Mouse (Mus musculus) layer of hippocampus, adult 18-20 months (tissue): ENCODE data around the gene Gm49405. TPM values are rescaled to one million over a fixed set of nuclear protein-coding genes. Genes with fewer than 3 reads are reported as not detected.
"Not testable (repeated sequence)": the region's sequence is repeated elsewhere in the genome, so short reads cannot be mapped to it uniquely, and the experiment has no call there.

Experiments
- DNase-seq, 2 experiments: peaks; one replicate each; pipeline ENCODE4 v3.0.0; 2022; ENCODE audit warnings: low spot score in 2 of 2
- long read RNA-seq: library from polyadenylated mRNA; stranded (forward); transcript quantifications from one replicate; pipeline ENCODE4 v2.0.0, GENCODE M21; 2021
- total RNA-seq, 2 experiments: library from RNA; stranded (reverse); gene quantifications; 2 replicates each; pipeline ENCODE4 v1.2.3; 2021

Gm49405 gene
- total RNA-seq, result 1 to 10 TPM in 1 of 2 experiments, under 1 TPM in 1; 0.97 to 1.3 TPM
- long read RNA-seq, partial matches to known transcripts, result 0 of 1 reads
- long read RNA-seq, other reads (novel, unspliced or antisense), result 1 of 1 reads

DNA sequence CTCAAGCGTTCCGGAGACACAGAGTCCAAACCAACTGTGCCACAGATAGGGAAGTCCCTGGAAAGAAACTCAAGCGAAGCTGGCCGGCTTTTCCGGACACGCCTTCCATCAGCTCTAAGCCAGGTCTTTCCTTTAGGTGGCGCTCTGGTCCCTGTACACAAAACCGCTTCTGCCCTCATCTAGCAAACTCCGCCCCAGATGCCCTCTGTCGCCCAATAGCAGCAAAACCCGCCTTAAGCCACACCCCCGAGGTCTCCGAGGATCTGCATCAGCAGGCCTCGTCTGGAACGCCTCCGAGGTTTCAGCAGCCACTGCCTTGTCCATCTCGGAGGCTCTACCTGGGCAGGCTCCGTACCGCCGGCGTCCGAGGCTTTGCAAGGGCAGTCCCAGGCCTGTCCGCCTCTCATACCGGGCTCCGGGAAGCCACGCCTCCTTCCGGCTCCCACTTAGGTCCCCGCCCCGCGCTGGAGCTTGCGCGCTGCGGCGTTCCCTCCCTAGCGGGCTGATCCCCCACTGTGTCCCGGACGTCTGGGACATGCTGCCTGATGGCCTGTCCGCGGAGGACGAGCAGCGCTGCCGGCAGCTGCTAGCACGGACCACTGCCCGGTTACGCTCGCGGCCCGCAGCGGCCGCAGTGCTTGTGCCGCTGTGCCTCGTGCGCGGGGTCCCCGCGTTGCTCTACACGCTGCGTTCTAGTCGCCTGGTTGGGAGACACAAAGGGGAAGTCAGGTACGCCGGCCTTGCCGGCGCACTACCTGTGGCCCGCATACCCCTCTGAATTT lies at the start of gene Gm49405, which contains the start of gene Nudt8:
Gene Gm49405 (plus strand): TSS at position 508 of the 782 bp plus-strand sequence.
Gene Nudt8 (plus strand): TSS at position 462 of the 782 bp plus-strand sequence.
- DNase-seq, result peak; percentile 94 to 97

DNA sequence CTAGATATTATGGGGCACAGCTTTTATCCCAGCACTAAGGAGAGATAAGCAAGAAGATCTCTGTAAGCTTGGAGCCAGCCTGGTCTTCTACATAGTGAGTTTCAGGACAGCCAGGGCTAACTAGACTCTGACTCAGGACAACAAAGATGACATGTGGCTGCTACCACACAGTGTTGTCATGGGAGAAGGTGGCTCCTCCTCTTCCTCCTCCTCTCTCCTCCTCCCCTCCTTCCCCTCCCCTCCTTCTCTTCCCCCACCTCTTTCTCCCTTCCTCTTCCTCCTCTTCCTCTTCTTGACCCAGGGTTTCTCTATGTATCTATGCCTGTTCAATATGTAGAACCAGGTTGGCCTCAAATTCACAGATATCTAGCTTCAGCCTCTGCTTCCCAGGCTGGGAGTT lies 49.0 kb upstream of the Gm49405 start:
- DNase-seq, result no peak

DNA sequence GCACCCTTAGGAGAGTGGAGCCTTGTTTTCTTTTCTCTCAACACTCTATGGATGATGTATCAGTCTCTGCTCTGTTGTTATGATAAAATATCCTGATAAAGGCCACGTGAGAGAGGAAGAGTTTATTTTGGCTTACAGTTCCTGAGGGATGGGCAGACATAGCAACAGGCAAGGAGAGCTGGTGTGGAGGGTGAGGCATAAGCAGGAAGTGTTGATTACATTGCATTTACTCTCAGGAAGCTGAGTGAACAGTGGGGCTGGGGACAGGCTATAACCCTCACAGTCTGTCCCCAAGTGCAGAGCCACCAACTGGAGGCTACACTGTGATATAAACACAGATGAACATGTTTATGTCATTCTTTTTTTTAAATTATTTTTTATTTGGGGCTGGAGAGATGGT lies 48.3 kb upstream of the Gm49405 start:
- DNase-seq, result no peak

DNA sequence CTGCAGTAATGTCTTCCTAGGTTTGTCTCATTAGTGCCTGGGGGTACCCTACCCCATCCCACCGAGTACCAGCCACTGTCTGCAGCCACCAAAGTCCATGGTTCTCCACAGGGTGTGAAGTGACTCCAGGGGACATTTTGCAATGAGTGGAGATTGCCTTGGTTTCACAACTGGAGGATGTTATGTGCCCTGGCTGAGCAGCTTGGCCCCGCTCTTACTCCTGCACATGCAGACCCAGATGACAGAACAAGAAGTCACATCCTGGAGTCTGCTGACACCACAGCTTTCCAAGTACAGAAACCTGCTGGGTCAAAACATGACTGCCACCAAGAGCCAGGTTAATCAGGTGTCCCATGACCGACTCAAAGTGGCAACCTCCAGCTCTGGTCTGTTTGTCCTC lies 45.4 kb upstream of the Gm49405 start:
- DNase-seq, result no peak

DNA sequence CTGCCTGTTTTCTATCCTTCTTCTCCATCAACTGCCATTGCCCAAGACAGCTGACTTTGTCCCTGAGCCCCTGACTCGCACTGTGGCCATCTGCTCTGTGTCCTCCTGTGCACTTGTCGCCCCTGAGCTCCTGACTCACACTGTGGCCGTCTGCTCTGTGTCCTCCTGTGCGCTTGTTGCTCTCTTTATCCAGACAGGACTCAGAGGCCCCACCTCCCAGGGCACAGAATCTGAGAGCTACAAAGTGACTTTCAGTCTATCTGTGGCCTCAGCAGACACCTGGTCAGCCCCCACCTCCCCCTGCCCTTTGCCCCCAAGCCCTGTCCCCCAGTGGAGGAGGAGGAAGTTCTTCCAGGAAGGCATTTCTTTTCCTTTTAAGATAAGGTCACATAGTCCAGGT lies 44.6 kb upstream of the Gm49405 start:
- DNase-seq, result no peak

DNA sequence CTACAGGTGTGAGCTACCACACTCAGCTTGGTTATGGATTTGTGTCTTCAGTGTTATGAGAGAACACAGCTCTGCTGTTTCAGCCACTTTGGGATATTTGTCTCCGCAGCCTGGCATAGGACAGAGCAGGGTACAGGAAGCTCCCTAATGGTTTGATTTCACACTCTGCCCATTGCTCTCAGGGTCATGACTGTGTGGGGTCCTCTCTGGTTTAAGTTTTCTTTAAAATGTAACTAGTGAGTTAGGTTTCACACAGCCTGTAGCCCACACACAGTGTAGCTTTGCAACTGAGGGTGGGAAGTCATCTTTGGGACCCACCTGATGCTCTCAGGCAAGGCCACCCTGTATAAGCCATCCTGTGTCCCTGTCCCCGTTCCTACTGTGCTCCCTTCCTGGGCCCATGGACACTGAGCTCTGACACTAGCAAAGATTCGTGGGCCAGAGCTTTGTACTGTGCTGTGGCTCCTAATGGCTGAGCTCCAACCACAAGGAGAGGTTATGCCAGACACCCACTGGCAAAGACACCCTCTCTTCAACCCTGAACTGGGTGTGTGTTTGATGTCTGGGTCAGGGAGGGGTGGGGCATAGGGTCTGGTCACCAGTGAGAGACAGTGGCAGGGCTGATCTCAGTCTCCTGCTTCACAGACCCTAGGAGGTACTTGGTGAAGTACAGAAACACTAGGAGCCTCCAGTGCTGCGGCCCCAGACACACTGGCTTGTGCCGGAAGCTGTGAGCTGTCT lies 43.0 kb upstream of the Gm49405 start:
- DNase-seq, result not testable (repeated sequence)

DNA sequence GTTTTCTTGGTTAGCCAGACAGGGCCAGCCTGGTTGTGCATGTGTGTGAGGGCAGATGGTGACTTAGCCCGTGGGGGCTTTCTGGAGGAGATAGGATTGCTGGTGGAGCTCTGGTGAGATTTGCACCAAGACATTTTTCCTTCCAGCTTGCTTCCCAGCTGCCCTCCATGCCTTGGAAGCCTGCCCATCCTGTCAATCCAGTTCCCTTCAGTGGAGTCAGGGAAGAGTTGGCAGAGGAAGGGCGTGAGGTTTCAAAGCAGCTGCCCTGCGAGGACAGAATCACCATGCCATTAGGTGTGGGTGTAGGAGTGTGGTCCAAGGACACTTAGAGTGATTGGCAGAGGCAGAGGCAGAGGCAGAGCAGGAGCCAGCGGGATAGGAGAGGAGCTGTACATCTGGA lies 42.0 kb upstream of the Gm49405 start, which contains the start of gene Aldh3b3:
Gene Aldh3b3 (plus strand): TSS at position 176 of the 400 bp plus-strand sequence.
- peak in 1 of 2 experiments; percentile 19 for DNase-seq

DNA sequence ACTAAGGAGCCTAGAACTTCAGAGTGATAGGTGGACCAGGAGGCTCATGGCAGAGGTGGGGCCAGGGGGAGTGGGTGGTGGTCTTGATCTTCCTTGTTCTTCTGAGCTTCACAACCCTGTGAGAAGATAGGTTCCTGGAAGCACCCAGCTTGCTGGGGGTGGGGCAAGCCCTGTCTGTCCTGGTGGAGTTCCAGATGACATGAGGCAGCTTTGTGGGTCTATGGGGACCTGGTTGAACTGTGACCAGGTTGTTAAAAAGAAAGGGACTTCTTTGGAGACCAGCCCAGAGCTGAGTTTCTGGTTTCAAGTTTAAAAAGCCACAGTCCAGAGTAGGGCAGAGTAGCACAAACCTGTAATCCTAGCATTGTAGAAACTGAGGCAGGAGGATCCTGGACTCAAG lies 41.4 kb upstream of the Gm49405 start:
- DNase-seq, result no peak

DNA sequence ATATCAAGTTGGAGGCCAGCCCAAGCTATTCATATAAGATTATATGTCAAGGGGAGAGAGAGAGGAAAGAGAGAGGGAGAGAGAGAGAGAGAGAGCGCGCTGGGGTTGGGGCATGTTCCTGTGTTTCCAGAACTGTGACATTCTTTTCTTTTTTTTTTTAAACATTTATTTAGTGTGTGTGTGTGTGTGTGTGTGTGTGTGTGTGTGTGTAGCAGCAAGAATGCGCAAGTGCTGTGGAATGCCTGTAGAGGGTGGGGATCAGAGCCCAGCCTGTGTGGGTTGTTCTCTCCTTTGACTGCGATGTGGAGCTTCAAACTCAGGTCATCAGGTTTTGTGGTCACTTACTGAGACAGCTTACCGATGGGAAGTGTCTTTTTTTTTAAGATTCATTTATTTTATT lies 40.2 kb upstream of the Gm49405 start:
- DNase-seq, result no peak

DNA sequence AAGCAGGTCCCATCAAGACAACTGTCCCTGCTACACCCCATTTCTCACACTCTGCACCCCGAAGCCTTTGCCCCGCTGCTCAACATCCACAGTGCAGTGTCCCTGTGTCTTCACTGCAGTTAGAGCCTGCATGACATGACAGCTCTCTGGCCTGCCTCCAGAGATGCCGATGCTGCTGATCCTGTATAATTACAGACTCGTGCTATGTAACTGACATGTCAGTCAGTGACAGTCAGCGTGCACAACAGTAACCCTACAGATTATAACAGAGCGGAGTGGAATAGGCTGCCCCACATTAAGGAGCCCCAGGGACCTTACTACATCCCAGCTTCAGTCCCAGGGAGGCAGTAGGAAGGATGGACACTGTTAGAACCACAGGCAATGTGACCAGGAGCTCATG lies 38.6 kb upstream of the Gm49405 start:
- not testable (repeated sequence) for DNase-seq

DNA sequence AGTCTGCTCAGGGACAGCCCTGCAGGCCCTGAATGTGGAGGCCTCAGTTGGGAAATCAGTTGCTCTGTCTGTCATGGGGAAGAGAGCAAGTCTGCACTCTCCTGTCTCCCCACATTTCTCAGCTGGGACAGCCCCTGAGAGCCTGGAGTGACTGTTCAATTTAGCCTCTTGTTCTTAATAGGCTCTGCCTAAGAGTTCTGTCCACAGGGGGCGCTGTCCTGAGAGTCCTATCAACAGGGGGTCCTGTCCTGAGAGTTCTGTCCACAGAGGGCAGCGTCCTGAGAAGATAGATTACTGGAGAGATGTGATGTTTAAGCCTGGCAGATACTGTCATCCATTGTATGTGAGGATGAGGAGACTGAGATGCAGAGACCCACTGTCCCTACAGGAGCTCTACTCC lies 38.0 kb upstream of the Gm49405 start:
- DNase-seq, result no peak

DNA sequence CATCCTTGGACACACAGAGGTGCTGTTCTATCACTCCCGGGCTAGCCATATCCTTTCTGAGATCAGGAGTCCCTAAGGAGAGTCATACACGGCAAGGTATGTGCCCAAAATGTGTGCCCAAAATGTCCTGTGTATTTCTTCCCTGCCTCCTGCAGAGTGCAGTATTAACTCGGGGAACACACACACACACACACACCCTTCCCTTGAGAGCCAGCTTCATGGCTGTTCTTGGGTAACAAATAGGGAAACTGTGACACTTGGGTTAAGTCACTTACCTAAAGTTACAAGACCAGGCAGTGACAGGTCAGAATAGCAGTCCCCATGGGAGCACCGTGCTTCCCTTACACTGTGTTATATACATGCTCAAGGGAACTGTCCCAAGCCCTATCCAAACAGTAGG lies 36.4 kb upstream of the Gm49405 start:
- no peak for DNase-seq

DNA sequence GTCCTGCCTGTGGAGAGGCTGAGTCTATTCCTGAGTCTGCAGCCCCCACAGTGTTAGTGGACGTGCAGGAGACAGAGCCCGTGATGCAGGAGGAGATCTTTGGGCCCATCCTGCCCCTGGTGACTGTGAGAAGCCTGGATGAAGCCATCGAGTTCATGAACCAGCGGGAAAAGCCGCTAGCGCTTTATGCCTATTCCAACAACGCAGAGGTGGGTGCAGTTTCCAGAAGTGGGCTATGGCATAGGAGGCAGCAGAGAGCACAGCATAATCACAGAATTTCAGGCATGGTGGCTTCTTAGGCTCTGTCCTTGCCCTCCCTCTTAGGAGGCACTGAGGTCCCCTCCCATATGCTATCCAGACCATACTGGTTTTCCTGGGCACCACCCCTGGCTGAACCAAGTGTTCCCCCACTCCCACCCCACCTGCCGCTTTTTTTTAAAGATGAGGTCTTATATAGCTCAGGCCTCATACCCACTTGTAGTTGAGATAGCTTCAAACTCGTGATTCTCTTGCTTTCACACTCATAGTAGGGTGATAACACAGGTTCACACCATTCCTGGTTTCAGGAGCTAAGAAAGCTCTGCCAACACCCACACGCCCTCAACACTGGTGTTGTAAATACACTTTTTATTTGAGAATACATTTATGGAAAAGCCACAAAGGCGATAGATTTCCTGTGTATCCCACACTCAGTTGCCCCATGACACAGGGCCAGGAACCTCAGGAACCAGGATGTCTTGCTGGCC lies 33.9 kb upstream of the Gm49405 start:
- DNase-seq, result no peak

DNA sequence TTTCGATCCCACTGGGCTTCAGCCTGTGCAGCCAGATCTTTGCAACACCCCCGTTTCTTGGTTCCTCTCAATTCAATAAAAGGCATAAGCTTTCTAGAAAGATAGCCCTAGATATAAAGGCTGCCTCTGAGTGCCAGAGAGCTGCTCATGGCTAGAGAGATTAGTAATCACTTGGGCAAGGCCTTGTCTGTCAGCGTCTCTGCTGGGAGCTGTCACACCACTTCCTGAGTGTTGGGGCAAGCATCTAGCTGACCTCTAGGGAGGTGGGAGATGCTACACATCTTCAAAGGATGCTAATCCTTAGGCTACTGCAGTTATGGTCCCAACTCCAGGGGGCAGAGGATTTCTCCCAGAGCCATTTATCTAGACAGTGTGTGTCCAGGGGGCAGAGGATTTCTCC lies 33.2 kb upstream of the Gm49405 start:
- DNase-seq, result no peak

DNA sequence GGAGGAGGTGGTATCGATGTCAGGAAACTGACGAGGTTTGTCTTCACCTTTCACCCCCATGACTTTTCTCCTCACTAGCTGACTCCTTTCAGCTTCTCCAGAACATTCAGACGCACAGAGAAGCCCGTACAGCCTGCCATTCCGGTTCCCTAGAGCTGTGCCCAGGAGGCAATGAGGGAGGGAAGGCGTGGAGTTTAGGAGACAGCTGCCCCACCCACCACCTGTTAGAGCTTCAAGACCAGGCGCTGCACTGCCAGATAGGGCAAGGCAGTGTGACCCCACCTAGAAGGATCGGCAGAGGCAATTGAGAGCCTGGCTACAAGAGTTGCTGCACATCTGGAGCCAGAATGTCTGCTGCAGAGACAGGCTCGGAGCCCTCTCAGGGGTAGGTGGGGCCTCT lies 28.2 kb upstream of the Gm49405 start, which contains the start of gene Aldh3b2:
Gene Aldh3b2 (plus strand): TSS at position 100 of the 400 bp plus-strand sequence.
- no peak for DNase-seq

DNA sequence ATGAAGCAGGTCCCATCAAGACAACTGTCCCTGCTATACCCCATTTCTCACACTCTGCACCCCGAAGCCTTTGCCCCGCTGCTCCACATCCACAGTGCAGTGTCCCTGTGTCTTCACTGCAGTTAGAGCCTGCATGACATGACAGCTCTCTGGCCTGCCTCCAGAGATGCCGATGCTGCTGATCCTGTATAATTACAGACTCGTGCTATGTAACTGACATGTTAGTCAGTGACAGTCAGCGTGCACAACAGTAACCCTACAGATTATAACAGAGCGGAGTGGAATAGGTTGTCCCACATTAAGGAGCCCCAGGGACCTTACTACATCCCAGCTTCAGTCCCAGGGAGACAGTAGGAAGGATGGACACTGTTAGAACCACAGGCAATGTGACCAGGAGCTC lies 25.8 kb upstream of the Gm49405 start:
- not testable (repeated sequence) for DNase-seq

DNA sequence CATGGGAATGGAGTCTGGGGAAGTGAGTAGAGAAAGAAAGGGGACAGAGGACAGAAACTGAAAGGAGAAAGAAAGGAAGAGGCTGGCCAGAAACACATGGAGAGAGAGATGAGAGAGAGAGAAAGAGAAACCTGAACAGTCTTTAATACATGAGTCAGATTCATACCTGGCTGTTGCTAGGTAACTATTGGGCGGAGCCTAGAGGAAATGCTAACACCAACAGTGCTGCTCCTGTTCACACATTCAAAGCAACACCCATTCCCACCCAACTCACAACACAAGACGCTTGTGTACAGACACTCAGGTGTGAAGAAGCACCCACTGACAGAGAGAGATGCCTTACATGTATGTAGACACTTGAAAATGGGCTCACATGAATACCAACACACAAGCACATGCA lies 24.6 kb upstream of the Gm49405 start:
- no peak for DNase-seq

DNA sequence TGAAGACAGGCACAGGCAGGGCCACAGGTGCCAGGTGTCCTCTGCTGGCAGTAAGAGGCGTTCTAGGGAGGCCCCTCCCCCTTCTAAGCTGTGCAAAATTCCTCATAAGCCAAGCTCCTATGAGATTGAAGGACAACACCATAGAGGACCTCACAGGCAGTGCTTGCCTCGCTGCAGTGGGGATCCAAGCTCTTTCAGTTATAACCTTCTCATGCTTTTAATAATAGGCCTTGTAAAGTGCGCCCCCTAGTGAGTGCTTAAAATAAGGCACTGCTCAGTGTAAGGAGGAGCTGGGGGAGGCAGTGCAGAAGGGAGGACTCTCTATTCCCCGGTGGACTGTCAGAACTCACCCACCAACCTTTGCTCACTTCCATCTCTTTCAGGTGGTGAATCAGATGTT lies 20.1 kb upstream of the Gm49405 start:
- peak; percentile 60 to 89 for DNase-seq

DNA sequence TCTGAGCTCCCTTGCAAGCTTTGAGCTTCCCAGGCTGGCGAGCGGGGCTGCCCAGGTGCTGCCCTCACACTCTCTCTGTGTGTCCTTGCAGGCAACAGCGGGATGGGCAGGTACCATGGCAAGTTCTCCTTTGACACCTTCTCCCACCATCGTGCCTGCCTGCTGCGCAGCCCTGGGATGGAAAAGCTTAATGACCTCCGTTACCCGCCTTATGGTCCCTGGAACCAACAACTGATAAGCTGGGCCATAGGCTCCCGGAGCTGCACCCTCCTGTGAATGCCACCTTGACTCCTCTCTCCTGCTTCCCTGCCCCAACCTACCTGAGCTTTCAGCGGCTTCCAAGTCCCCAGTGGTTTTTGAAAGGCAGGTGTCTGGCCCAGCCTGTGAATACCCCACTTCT lies 19.5 kb upstream of the Gm49405 start:
- no peak for DNase-seq

DNA sequence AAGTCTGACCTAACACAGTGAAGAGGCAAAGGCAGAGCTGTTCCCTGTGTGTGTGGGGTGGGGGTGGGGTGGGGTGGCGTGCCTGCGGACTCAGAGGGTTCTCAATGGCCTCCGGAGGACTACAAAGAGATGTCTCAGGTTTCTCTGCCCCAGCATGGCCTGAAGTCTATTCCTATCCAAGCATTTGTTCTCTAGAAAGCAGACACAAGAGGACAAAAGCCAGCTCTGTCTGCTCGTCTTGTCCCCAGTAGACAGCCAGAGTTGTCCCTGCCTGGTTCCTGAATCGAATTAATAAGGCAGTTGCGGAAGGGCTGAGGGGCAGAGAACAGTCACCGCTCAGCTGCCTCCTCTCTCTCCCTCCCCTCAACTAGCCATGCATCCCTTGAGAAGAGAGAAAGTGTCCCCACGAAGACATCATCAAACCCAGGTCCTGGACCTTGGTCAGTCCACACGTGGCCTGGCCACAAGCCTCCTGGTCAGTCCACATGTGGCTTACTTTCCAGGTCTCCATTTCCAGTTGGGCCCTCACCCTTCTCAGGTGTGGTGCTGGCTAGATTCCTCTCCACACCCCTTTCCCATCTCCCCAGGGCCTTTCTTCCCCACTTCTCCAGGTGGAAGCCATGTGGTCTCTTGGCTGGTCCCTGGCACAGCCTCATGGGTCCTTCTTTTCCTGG lies 16.8 kb upstream of the Gm49405 start:
- DNase-seq, result peak in 1 of 2 experiments; percentile 26

DNA sequence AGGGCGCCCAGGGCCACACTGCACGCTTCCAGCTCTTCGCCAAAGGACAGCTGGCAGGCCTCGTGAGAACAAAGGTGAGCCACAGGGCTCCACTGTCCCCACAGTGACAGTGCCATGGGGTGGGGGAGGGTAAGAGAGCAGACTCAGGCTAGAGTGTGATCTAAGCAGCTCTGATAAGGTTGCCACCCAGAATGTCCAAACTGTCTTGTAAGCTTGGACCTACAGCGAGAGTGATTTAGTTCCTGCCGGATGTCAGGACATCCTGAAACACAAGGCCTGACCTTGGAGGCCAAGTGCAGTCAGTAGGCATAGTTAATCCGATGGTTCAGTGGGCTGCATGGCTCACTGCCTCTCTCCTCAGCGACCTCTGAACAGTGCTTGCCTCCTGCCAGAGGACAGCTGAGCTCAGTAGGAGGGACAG lies 15.2 kb upstream of the Gm49405 start:
- no peak for DNase-seq
